Mouse (Mus musculus): ENCODE measurements around the gene Flt3.

The Flt3 gene

GRCm38 (mm10) chr5:147408731-147409130 lies 8.4 kb upstream of the Flt3 start:
- DNase-seq = no peak

DNA sequence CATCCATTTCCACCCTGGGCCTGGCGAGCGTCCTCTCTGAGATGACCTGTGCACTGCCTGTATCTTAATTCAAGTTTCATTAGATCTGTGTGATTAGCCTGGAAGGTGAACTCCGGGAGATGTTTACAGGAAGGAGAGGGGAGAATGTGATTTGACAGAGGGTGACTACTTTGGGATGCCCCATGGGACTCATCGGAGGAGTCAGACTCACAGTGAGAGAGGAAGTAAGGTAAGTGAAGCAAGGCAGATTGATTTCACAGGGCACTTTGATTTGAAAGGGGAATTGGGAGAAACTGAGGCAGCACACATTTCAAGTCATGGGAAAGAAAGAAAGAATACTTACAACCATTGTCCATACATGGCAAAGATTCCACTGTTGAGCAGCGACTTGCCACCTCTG lies 5.8 kb upstream of the Flt3 start:
- DNase-seq = no peak

GRCm38 (mm10) chr5:147402505-147402904 lies 2.2 kb upstream of the Flt3 start:
- peak; percentile 38 to 53 for DNase-seq

- no peak for DNase-seq
Measured at GRCm38 (mm10) chr5:147401024-147401423, 735 bp upstream of the Flt3 start.

GRCm38 (mm10) chr5:147400505-147400979 lies 253 bp upstream of the Flt3 start:
- DNase-seq = no peak

GRCm38 (mm10) chr5:147395050-147395449 lies 5.2 kb downstream of the Flt3 start:
- no peak for DNase-seq

DNA sequence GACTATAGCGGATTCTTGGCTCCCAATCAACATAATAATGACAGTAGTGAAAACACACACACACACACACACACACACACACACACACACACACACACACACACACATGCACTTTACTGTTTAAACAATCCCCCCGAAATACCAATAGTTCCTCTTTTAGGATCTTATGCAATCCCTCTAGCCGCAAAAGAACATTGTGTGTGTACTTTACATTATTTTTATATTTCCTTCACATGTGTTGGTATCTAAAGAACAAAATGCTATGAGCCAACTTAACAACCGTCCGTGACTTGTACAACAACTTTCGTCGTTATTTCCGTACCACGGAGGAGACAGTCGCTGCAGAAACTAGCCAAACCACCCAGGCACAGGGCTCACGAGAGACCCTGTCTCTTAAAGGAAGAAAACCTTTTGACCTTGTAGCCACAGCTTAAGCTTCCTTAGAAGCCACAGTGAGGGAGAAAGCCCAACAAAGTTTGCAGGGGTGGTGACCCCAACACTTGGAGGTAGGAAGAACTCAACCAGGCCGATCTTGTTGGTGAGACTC lies 7.5 kb downstream of the Flt3 start:
- no peak for DNase-seq

GRCm38 (mm10) chr5:147390772-147391171 lies 9.5 kb downstream of the Flt3 start:
- no peak for DNase-seq

DNA sequence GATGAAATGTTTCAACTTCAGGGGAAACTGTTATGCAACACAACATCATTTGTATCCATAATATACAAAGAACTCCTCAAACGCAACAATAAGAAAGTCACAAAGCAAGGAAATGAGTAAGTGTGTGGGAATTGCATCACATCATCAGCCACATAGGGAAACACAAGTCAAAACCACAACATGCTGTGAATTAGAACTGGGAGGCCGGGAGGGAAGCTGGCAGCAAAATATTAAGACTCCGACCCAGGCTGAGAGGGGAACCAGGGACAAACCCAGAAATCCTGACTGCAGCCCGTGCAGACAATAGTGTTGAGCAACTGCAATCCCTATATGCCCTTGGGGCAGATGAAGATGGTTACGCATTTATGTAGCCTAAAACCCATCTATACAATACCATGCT lies 11.2 kb downstream of the Flt3 start:
- DNase-seq = peak in 1 of 2 experiments; percentile 11

GRCm38 (mm10) chr5:147388376-147389008 lies 11.8 kb downstream of the Flt3 start:
- no peak for DNase-seq

DNA sequence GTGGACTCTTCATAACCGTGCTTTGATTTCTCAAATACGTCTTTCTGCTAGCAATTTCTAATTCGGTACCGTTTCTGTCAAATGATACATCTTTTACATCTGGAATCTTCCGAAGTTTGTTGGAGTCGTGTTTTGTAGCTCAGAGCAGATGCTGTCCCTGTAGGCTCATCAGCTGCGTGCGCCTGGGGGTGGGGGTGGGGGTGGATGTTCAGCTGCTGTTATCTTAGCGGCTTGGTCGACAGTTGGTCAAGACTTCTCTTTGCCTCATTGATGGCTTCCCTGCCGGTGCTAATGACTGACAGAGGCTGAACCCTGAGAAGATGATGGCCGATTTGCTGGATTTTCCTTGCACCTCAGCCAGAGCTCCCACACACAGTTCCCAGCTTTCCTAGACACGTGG lies 13.4 kb downstream of the Flt3 start:
- no peak for DNase-seq

DNA sequence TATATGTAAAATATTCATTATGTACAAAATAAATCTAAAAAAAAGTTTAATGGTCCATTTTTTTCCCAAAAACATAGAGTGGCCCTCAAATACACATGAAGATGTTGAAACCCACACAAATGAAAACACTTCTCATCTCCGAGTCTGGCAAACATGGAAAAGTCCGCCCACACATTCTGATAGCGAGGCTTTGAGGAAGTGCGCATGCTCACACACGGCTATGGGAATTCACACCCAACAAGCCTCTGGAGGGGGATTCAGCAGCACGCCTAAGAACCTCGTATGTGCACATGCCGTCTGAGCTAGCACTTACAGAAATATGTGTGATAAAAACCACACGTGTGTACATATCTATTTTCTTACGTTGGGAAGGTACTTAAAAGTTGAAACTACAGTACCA lies 18.9 kb downstream of the Flt3 start:
- DNase-seq = no peak

DNA sequence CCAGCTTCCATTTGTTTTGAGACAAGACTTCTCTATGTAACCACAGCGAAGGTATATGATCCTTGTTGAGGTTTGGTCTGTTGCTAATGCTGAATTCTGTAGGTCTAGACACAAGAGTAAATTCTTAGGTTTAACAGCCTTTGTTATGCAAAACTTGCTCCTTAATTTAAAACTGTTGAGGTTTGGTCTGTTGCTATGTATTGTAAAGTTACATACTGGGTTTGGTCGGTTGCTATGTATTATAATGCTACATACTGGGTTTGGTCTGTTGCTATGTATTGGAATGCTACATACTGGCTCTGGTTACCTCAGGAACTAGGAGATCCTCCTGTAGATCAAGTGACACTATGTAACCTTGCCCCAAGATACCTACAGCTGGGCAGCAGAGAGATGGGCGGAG lies 20.8 kb downstream of the Flt3 start:
- DNase-seq = no peak

DNA sequence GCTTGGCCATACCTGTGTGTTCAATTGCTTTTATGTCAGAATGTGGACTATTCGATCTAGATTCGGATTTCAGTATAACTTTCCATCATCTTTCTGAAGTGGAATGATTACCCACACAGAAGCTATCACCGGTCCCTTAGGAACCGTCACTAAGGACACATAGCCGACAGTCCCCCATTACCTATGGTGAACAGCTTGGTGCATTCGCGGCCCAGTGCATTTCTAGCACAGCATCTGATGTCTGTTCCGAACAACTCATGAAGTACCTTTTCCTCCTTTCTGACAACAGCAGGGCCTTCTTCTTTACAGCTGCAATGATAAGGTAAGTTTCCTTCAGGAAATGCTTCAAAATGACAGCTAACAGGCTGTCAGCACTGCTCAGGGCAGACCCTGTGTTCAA lies 30.0 kb downstream of the Flt3 start:
- no peak for DNase-seq

DNA sequence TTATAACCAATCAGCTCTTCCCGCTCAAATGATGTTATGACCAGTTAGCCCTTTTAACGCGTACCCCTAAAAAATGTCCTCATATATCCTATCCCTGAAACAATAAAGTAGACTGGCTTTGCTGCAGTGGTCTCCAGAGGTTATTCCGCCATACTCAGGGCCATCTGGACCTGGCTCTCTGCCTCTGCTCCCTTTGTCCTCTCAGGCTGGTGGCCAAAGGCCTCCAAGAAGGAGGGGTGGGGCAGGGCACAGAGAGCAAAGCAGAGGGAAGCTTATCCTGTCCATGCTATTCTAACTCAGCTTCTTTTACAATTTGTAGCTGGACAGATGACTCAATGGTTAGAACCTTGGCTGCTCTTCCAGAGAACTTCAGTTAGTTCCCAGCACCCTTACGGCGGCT lies 32.1 kb downstream of the Flt3 start:
- no peak for DNase-seq

DNA sequence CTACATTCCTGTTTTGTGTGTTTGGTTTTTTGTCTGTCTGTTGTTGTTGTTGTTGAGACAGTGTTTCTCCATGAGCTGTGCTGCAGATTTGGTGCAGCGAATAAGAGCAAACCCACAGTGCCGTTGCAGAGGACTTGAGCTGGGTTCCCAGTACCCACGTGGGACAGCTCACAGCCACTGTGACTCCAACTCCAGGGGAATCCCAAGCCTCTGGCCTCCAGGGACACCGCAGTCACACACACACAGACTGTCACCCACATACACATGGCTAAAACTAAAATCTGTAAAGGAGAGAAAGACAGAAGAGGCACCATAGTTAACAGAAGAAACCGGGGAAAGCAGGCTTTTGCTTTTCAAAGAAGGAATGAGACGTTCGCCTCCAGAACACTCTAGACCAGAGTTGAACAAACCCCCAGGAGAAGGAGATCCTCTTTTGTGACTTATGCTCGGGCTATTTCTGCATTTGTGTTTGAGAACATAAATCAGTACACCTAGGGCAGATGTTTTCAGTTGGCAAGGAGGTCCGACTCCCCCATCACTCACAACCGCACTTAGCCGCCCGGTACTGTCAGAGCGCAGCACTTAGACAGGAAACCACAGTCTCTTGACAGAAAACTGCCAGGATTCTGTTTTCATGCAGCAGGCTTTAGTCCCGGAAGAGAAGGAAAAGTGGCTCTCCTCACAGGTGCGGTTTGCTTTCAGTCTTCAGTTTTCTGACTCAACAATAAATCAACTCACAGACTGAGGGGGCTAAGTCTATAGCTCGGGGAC lies 34.1 kb downstream of the Flt3 start:
- DNase-seq = no peak

DNA sequence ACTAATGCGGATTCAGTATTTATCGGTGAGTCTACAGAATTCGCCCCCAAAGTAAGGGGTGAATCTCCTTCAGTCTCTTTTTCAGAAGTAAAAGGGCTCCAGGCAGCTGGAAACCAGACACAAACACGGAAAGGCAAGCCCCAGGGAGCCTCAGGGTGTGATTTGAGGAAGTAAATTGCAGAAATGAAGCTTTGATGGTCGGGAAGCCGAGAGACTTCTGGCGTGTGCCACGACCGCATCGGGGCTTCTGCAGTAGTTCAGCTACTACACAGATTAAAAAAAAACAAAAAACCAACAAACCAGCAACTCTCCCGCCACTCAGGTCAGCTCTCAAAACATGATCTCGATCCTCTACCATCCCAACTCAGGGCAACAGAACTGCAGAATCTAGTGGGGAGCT lies 37.2 kb downstream of the Flt3 start:
- DNase-seq = peak in 1 of 2 experiments; percentile 28

DNA sequence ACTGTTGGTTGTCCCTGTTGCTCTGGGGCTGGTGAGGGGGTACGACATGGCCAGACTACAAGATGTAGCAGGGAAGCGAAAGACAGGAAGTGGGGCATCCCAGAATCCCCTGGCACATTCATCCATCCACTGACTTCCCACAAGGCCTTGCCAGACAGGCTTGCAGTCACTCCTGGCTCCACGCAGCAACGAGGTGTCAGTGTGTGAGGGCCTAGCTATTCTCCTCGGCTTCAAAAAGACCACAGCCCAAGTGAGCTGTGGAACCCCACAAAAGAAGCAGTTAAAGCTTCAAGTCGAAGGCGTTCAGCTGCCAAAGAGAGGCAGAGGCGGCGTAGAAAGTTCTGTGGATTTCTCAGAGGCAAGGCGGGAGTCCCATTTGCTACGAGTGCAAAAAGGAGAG lies 41.8 kb downstream of the Flt3 start:
- DNase-seq = no peak

- no peak for DNase-seq
Measured at GRCm38 (mm10) chr5:147357536-147357935, 42.8 kb downstream of the Flt3 start.

- no peak for DNase-seq
Measured at GRCm38 (mm10) chr5:147356260-147357055, 43.8 kb downstream of the Flt3 start.

GRCm38 (mm10) chr5:147355788-147356187 lies 44.5 kb downstream of the Flt3 start:
- no peak for DNase-seq

DNA sequence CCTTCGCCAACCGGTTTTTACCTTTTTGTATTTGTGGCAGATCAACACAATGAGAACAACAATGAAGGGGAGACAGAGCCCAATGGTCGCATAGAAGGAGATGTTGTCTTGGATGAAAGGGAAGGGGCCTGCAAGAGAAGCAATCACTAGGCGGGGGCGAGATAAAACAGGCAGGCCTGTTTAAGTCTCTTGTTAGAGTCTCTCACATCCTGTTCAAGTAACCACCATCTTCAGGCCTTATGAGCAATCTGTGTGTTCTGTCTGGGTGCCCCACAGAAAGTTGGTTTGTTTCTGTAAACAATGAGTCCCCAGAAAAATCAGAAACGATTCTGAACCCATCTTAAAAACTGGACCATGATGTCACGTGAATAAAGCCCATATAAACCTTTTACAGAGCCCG lies 45.3 kb downstream of the Flt3 start:
- no peak for DNase-seq

GRCm38 (mm10) chr5:147354161-147354780 lies 46.0 kb downstream of the Flt3 start:
- DNase-seq = no peak

All from lung, adult 18-20 months (tissue).